Mouse (Mus musculus): Measurements from ENCODE around the gene Baz2b. TPM values are rescaled to one million over a fixed set of nuclear protein-coding genes. Genes with fewer than 3 reads are reported as not detected.

The Baz2b gene
- polyA plus RNA-seq, 3 experiments from 2014 or later: 18.1 to 36.0 (median 30.1) TPM

GRCm38 (mm10) chr2:59952286-59953014, 257.2 kb downstream of the Baz2b start:
- ATAC-seq: no peak

- no peak for ATAC-seq
These were observed 257.9 kb downstream of the Baz2b start for GRCm38 (mm10) chr2:59951706-59952105.

- no peak for ATAC-seq
These were observed 258.5 kb downstream of the Baz2b start for GRCm38 (mm10) chr2:59951127-59951526.

GRCm38 (mm10) chr2:59936296-59936695, 273.3 kb downstream of the Baz2b start:
- ATAC-seq: no peak

- no peak for ATAC-seq
These were observed 276.5 kb downstream of the Baz2b start for GRCm38 (mm10) chr2:59933129-59933528.

DNA sequence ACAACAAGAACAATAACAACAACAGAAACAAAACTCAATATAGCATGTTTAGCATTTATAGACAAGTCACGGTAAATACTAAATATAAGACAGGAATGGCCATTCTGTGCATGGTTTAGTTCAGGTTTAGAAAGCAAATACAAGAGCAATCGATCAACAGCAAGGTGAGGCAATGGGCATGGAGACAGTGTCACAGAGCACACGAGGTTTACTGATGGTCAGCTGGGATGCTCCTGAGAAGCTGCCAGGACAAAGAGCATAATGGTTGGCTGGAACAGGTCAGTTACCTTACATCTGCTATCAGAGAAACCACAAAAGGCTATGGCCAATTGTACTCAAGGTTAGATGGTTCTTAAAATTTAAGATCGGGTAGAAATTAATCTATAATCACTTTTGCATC, 277.4 kb downstream of the Baz2b start:
- ATAC-seq: no peak

DNA sequence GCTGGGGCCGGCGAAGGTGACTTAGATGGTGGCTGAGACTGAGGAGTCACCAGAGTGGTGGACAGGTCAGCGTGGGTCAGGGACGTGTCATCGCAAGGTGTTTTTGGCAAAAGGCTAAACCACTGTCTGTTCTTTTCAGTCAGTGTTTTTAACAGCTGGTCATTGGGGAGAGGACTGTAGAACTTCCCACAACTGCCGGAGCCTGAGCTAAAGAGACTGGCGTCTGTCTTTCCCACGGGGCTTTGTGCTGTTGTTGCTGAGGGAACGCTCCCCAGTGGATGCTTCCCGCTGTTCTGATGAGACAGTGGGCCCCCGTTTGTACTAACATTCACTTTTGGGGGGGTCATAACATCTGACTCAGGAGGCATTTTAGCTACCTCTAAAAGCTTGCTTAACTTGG, 296.0 kb downstream of the Baz2b start:
- no peak for ATAC-seq

DNA sequence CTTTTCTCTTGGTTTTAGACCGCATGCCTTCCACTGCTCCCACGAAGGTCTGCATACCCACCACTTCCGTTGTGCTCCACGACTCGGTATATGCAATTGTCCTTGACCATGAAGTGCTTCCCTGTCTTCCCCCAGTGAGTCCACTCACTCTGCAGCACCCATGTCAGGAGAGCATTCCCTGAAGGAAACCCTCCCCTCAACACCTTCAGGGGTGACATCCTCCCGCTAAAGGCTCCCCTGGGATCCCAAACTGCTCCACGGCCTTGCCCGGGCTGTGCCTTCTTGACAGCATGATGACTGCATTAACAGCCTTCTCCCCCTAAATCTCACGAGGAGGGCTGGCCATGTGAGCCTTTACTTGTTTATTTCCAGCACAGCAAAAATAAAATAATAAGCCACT, 301.6 kb downstream of the Baz2b start:
- no peak for ATAC-seq

GRCm38 (mm10) chr2:59904007-59904406, 305.6 kb downstream of the Baz2b start:
- no peak for ATAC-seq

GRCm38 (mm10) chr2:59898666-59899065, 311.0 kb downstream of the Baz2b start:
- ATAC-seq: no peak

DNA sequence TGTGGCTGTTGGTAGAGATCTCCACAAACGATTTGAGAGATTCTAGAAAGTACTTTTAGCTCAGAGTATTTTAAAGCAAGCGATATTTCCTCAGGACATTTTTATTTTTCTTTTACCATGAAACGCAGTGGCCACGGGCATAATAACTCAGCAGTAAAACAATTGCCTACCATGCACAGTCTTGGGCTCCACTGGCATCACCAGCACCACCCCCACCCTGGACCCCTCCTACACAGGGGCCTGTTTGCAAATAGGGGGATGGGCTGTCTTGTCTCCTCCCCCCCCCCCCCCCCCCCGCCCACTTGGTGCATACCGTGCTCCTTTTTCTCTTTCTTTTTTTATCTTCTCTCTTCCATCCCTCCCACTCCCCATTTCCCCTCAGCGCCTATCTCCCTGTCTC, 311.5 kb downstream of the Baz2b start:
- no peak for ATAC-seq

DNA sequence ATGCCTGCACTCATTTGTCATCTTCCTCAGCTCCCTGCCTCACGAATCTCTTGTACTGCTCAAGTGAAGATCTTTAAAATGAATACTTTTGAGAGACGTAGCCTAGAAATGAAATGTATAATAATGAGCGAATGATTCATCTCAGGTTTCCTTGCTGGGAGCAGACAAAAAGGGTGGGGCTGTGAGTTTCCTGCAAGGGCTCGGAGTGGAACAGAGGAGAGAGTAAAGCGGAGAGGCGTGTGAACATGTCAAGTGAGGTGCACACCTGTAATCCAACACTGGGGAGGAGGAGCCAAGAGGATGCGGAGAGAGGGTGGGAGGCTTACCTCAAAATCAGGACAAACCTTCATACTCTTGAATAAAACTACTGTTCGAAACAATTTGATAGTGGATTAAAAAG, 312.8 kb downstream of the Baz2b start:
- ATAC-seq: no peak

- ATAC-seq: no peak
These were observed 313.2 kb downstream of the Baz2b start for GRCm38 (mm10) chr2:59896400-59896799.

DNA sequence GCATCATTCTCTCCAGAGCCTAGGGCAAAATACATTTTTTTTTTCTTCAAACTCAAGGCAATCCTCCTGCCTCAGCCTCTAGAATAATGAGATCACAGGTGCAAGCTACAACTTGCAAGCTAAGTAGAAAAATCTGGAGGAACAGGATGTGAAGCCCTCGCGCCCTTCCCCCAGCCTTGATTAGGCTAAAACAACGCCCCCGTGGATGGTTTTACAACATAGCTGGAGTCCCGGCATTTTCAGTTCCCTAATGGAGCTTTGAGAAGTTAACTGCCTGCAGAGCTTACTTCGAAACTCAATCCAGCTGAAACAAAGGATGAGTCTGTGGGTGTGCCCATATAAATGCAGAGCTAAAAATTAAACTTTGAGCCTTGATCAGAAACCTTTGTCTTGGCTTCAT, 319.9 kb downstream of the Baz2b start:
- ATAC-seq: no peak

DNA sequence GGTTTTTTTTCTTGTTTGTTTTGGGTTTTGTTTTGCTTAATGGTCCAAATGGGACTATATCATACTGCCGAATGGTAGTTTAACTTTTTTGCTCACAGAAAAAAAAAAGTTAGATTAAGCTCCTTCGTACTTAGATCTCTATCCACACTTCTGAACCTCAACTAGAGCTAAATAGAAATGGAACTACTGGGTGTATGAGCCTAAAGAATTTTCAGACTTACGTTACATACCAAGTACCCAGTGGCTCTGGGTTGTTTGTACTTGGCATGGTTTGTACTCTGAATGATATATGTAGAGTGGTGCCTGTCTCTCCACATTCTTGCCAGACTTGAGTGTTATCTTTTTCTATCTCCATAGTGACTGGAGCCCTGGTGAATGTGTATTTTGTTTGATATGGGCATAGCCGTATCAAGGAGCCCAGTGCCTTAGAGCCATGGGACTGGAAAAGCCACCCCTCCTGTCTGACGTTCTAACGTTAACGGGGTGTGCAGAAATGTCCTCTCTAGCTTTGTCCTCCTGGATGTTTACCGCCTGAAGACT, 326.8 kb downstream of the Baz2b start:
- peak; percentile 8 for ATAC-seq

DNA sequence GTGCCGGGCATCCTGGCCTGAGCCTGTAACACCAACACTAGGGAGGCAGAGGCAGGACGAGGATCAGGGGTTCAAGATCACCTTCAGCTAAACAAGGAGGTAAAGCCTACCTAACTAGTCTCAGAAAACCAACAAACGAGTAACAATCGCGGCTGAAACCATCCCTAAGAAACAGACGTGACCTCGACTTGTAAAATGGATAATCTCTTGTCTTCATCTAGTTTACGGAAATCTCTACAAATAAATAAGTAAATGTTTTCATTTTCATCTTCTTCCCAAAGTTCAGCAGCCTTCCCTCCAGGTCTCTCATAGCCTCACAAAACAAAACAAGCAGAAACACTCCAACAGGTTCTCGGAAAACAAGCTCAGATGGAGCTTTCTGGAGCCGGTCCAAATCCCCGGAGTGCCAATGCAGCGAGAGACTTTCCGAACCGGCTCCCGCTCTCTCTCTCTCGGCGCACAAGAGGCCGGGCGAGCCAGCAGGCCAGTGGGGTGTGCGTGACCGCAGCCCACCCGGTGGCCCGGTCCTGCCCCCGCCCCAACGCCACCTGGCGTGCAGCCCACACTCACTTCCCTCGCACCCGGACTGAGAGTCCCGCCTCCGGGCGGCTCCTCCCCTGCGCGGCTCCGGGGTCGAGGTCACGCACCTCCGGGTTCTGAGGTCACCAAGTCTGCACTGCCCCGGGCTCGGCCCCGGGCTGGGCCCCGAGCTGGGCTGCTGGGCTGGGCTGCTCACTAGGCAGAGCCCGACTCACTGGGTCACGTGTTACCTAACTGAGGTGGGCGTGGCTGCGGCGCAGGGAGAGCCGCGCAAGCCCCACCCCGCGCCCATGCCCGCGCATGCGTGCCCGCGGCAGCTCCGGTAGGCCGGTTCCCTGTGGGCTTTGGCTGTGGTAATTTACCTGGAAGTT, 327.6 kb downstream of the Baz2b start, which contains the start of gene Wdsub1:
Gene Wdsub1, minus strand, starts transcription at position 761 of the 911 bp plus-strand sequence.
- peak; percentile 95 for ATAC-seq

DNA sequence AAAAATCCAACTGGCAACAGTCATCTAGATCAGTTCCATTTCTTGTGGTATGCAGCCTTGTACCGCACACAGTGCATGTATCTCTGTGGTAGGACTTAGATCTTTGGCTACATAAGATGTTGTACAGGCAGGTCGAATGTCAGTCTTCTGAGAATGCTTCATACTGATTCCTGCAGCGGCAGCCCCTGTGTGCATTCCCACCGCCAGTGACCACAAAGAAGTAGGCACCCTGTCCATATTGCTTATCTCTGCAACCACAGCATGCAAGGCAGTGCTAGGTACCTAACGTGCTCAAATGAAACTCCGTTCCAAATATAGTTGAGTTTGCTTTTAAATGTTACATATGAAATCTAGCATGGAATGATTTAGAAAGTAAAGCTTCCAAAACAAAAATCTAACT, 328.2 kb downstream of the Baz2b start:
- no peak for ATAC-seq

- no peak for ATAC-seq
These were observed 331.4 kb downstream of the Baz2b start for GRCm38 (mm10) chr2:59878221-59878620.

DNA sequence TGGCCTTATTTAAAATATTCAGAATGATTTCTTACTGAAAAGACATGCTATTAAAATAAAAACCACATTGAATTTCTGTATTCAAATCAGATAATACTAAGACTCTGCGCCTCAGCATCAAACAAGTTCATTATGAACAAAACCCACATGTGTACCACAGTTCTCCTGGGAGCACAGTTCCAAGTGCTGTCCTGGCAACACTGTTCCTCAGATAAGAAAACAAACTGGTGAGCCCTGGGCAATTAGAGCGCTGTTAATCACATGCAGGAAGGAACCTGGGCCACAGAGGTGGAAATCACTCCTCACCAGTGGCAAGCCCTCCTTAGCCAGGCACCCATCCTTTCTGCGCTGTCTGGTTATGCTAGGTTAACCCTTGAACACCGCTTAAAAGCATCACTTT, 332.3 kb downstream of the Baz2b start:
- no peak for ATAC-seq

GRCm38 (mm10) chr2:59876482-59876881, 333.2 kb downstream of the Baz2b start:
- ATAC-seq: no peak

DNA sequence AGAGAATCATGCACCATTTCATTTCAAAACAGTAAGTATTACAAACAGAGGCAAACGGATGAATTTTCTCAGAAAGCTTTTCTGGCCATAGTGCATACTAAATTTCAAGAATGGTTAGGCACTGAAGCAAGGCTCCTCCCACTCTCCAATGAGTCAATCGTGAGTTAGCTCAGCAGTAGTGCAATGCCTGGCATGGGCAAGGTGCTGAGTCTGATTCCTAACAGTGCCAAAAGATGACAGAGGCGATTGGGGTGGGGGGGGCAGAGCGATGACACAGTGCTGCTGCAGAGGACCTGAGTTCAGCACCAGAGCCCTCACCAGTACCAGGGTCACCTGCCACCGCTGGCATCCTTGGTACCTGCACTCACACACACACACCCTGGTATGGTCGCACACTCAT, 339.1 kb downstream of the Baz2b start:
- ATAC-seq: no peak

- ATAC-seq: no peak
These were observed 347.0 kb downstream of the Baz2b start for GRCm38 (mm10) chr2:59862618-59863017.

GRCm38 (mm10) chr2:59854363-59854762, 355.3 kb downstream of the Baz2b start:
- ATAC-seq: no peak

DNA sequence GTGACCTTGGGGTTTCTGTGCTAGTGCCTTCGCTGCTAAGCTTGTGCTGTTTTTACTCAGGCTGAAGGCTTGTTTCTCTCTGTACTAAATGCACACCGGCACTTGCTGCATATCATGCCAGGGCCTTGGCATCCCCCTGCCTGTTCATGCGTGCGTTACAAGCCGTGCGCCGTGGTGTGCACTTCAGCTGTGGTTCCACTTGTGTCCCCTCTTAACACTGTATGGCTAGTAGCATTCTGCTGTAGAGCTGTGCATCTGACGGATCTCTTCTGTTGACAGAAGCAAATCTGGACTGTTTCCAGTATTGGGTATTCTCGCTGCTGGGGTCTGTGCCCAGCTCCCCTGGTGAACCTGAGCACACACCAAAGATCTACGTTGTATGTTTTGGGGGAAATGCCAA, 356.1 kb downstream of the Baz2b start:
- ATAC-seq: no peak
